Mouse (Mus musculus) bone marrow, adult 2 months (tissue): ENCODE measurements around the gene Fam214a.

Source experiments
- CTCF ChIP-seq: fragments of 200-500 bp; IDR thresholded peaks from 2 replicates; pipeline ENCODE4 v1.5.1; 2011; ENCODE audit warnings: low read length, control low read depth; ENCODE audit not compliant: control insufficient read depth, insufficient read depth
- POLR2A ChIP-seq: fragments of 200-500 bp; IDR thresholded peaks from 2 replicates; pipeline ENCODE4 v1.6.1; 2011; ENCODE audit warnings: low read depth, mild to moderate bottlenecking, control low read depth, low read length, borderline replicate concordance; ENCODE audit not compliant: control insufficient read depth

- TF ChIP-seq CTCF = no peak
- TF ChIP-seq POLR2A = no peak
These were observed 42.0 kb downstream of the Fam214a start for GRCm38 (mm10) chr9:74994611-74995257.
